Mouse (Mus musculus) kidney, adult 2 months (tissue): Measurements from ENCODE around the gene Mst1. TPM values are rescaled to one million over a fixed set of nuclear protein-coding genes. Genes with fewer than 3 reads are reported as not detected.

Source experiments
- DNase-seq: peaks from one replicate; pipeline ENCODE4 v3.0.0; 2021
- H3K27ac ChIP-seq: fragments of 200-500 bp; 2 replicates; pipeline ENCODE4 v1.5.1; 2012; ENCODE audit warnings: low read depth, low read length, control low read depth, inconsistent platforms; ENCODE audit not compliant: insufficient read depth
- H3K27me3 ChIP-seq: fragments of 200-500 bp; replicated peaks from 2 replicates; pipeline ENCODE4 v1.6.1; 2012; ENCODE audit warnings: mild to moderate bottlenecking, moderate library complexity, low read length, inconsistent platforms; ENCODE audit not compliant: control insufficient read depth, insufficient read depth
- H3K36me3 ChIP-seq: fragments of 200-500 bp; 2 replicates; pipeline ENCODE4 v1.6.1; 2012; ENCODE audit warnings: mild to moderate bottlenecking, moderate library complexity, low read length, inconsistent platforms; ENCODE audit not compliant: control insufficient read depth, insufficient read depth
- H3K4me1 ChIP-seq: fragments of 200-500 bp; 2 replicates; pipeline ENCODE4 v1.6.1; 2011; ENCODE audit warnings: low read length; ENCODE audit not compliant: control insufficient read depth, insufficient read depth
- H3K4me3 ChIP-seq: fragments of 200-500 bp; 2 replicates; pipeline ENCODE4 v1.5.1; 2011; ENCODE audit warnings: mild to moderate bottlenecking, low read depth, low read length, control low read depth; ENCODE audit not compliant: insufficient read depth
- CTCF ChIP-seq: fragments of 200-500 bp; conservative IDR thresholded peaks from 2 replicates; pipeline ENCODE4 v1.5.1; 2011; ENCODE audit warnings: low read depth, mild to moderate bottlenecking, control low read depth, low read length, moderate library complexity, mixed read lengths; ENCODE audit not compliant: insufficient read depth, insufficient read length
- POLR2A ChIP-seq: fragments of 200-500 bp; IDR thresholded peaks from one replicate; pipeline ENCODE4 v1.6.1; 2011; ENCODE audit warnings: low read depth, low read length, control low read depth
- WGBS: fragments of 180-500 bp; shearing (Covaris S2); methylation state at CpG from one replicate; pipeline ENCODE4 v1.1.7; 2018; 5-methylcytosine and 5-hydroxymethylcytosine counted together
- polyA plus RNA-seq: library from polyadenylated mRNA; depleted of rRNA; stranded (reverse); fragments of >200 nt; gene quantifications from 2 replicates; pipeline ENCODE4 v1.2.3, GENCODE M21; 2012

Gene Mst1
- polyA plus RNA-seq, 1 experiment = 0.39 TPM

DNA sequence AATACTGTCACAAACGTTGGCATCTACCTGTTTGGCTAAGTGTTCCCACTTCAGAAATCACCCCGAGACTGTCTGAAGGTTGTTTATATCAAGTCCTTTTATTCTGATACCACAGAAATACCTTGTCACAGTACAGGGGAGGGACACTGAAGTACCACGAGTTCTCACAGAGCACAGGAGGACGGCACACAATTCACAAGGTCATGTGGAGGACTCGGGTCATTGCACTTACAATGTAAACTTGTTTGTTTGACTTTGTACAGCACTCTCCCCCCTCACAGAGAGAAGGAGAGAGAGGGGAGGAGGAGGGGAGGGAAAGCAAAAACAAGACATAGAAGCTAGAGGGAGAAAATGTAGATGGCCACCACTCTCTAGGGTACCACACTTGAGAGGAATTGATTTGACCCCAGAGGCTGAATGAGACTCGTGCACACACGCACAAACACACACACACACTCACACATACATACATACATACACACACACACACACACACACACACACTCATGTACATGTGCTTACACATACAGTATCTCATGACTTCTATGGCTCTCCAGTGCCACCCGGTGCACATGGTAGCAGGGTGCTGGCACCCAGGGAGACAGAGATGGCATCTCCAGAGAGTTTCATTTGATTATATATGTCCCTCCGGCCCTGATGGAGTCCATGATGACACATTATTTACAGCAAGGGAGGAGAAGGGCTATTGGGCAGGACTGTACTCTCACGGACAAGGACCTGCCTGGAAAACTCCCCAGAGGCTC, 15.9 kb downstream of the Mst1 start:
- H3K36me3 ChIP-seq = no peaks in the 10 kb centered on the region; the same call in 1 of the 2 replicates
- no peak for DNase-seq
- 48% methylated on average over 10 of the region's 10 CpGs for WGBS
- H3K27ac ChIP-seq = peak overlapping the region; percentile 11; the same call in 1 of the 2 replicates
- no peaks in the 10 kb centered on the region for H3K27me3 ChIP-seq
- peaks cover 8% of the 10 kb centered on the region for H3K4me1 ChIP-seq
- TF ChIP-seq CTCF = no peak
- no peak for TF ChIP-seq POLR2A
- no peak overlapping the region for H3K4me3 ChIP-seq

DNA sequence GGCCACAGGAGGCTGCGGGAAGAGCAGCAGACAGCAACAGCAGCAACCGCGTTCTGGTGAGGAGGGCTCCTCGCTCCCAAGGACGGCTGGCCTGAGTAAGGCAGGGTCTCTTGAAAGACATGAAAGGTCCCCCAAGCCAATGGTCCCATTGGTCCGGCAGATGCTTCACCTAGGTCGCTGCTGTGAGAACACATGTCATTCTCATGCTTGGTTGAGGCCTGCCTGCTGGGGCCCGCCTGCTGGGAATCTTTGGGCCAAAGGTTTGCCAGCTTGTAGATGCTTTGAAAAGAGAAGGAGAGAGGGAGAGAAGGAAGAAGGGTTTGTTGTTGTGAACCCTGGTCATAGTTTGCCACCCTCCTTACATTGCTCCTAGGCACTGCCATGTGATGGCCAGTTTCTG, 19.4 kb downstream of the Mst1 start:
- WGBS = 90% methylated on average over 8 of the region's 8 CpGs
- no peak for TF ChIP-seq CTCF
- no peak for TF ChIP-seq POLR2A
- no peak for DNase-seq

DNA sequence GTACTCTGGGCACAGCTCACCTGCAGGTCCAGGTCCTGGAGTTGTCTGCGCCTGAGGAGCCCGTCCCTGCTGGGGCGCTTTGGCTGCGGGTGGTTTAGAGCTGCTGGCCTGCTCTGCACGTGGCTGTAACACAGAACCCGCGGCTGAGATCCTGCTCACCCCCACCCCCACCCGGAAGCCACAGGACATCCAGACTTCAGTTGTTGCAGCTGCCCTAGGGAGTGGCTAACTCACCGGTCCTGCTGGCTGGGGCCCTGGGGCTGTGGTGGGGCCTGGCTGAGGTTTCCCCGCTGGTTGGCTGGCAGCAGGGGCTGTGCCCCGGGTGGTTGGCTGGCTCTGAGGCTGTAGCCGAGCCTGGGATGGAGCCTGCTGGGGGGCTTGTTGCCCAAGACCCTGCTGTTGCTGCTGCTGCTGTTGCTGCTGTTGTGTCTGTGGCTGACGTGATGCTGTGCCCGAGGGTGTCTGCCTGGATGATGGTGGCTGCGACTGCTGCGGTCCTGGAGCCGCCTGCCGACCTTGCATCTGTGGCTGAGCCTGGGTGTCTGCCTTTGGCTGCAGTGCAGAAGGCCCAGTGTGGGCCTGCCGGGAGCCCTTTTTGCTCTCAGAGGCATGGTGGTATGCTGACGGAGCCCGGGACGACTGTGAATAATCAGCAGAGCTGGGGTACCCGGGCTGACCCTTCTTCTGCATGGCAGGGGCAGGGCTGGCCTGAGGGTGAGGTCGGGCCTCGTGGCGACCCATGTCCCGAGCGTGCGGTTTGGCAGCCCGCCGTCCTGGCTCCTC, 24.7 kb downstream of the Mst1 start:
- Histone ChIP-seq H3K4me1 (no peaks in the 10 kb centered on the region), H3K27ac (no peak overlapping the region), H3K36me3 (no peaks in the 10 kb centered on the region), H3K4me3 (no peak overlapping the region), H3K27me3 (no peaks in the 10 kb centered on the region)
- 60% methylated on average over 31 of the region's 31 CpGs for WGBS
- no peak for DNase-seq
- TF ChIP-seq CTCF = no peak
- no peak for TF ChIP-seq POLR2A

More for the DNA sequence above, 19.4 kb downstream of the Mst1 start:
- Histone ChIP-seq H3K27ac (no peak overlapping the region), H3K4me1 (peaks cover 8% of the 10 kb centered on the region), H3K4me3 (no peak overlapping the region), H3K36me3 (no peaks in the 10 kb centered on the region), H3K27me3 (no peaks in the 10 kb centered on the region)

DNA sequence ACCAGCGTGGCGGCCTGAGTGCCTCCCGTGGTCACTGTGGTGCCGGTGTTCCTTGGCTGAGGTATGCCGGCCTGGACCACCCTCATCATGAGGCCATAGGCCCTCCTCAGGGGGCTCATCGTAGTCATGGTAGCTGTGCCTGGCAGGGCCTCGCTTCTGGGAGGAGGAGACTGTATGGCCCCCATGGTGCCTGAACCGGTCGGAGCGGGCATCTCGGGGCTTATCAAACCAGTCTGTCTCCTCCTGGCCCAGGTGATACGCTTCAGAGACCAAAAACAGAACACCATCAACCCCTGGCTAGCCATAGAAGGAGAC, 25.3 kb downstream of the Mst1 start:
- Histone ChIP-seq H3K27ac (no peak overlapping the region), H3K4me3 (no peak overlapping the region), H3K27me3 (no peaks in the 10 kb centered on the region), H3K4me1 (no peaks in the 10 kb centered on the region), H3K36me3 (no peaks in the 10 kb centered on the region)
- TF ChIP-seq POLR2A (no peak), CTCF (no peak)
- DNase-seq = no peak
- WGBS = 80% methylated on average over 12 of the region's 12 CpGs

DNA sequence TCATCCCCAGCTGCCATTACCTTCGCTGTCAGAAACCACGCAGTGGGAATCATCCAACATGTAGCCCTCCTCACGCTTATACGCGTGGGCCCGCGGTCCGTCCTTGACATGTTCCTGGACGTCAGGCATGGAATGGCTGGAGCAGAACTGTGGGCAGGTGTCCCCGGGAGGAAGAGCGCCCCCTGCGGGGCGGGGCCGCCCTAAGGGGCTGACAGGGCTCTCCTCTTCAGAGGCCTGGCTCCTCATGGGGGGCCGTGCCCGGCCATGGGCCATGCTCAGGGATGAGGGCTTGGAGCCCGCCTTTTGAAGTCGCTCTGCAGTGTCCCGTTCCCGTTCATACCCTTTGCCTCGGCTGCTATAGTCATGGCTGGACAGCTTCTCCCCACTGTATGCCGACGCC, 25.9 kb downstream of the Mst1 start:
- no peak for DNase-seq
- TF ChIP-seq POLR2A = no peak
- no peak for TF ChIP-seq CTCF
- Histone ChIP-seq H3K36me3 (no peaks in the 10 kb centered on the region), H3K27ac (no peak overlapping the region), H3K4me3 (no peak overlapping the region), H3K27me3 (no peaks in the 10 kb centered on the region), H3K4me1 (no peaks in the 10 kb centered on the region)
- 93% methylated on average over 23 of the region's 23 CpGs for WGBS

DNA sequence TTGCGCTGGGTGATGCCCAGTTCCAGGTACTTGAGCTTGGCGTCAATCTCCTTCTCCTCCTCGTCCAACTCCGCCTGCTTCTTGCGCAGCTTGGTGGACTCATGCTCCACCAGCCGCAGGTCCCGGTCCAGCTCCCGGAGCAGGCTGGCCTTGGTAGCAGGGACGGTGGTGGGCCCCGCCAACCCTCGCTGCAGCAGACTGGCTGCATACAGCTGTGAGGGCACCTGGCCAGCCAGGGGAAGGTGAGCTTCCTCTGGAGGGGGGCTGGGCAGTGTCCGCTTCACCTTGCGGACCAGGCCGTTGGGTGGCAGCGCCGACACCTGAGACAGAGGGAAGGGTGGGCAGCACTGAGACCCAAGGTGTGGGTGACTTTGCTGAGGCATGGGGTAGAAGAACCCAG, 27.6 kb downstream of the Mst1 start:
- DNase-seq = no peak
- H3K27me3 ChIP-seq = no peaks in the 10 kb centered on the region
- H3K36me3 ChIP-seq = no peaks in the 10 kb centered on the region
- no peak overlapping the region for H3K27ac ChIP-seq
- TF ChIP-seq CTCF (no peak), POLR2A (no peak)
- H3K4me3 ChIP-seq = no peak overlapping the region
- WGBS = 86% methylated on average over 16 of the region's 16 CpGs
- no peaks in the 10 kb centered on the region for H3K4me1 ChIP-seq

DNA sequence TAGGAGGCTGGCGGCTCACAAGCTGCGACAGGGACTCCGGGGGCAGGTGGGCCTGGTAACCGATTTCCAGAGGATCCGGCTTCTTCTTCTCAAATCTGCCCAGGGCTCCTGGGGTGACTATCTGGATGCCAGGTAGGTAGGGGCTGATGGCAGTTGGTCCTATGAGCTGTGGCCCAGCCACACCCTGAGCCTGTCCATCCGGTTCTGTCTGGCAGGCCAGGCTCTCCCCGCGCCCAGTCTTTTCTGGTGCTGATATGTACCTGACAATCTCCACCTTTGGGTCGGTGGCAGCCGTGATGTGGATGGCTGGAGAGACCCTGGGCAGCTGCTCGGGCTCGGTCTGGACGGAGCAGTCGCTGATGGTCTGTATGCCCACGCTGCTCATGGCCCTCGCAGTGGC, 29.9 kb downstream of the Mst1 start:
- Histone ChIP-seq H3K27me3 (no peaks in the 10 kb centered on the region), H3K4me3 (no peak overlapping the region), H3K36me3 (no peaks in the 10 kb centered on the region), H3K27ac (no peak overlapping the region), H3K4me1 (no peaks in the 10 kb centered on the region)
- no peak for DNase-seq
- 85% methylated on average over 16 of the region's 16 CpGs for WGBS
- TF ChIP-seq CTCF = no peak
- no peak for TF ChIP-seq POLR2A
